Mouse (Mus musculus) testis, adult 2 months (tissue): ENCODE results near the gene Tinag.

ENCODE experiments used
- CTCF ChIP-seq: fragments of 200-500 bp; IDR thresholded peaks from 2 replicates; pipeline ENCODE4 v1.5.1; 2012; ENCODE audit warnings: low read depth, mild to moderate bottlenecking, inconsistent platforms, low read length, moderate library complexity; ENCODE audit not compliant: control insufficient read depth, insufficient read depth, insufficient replicate concordance
- POLR2A ChIP-seq: fragments of 200-500 bp; IDR thresholded peaks from 2 replicates; pipeline ENCODE4 v1.6.1; 2012; ENCODE audit warnings: low read depth, mild to moderate bottlenecking, inconsistent platforms, low read length, moderate library complexity; ENCODE audit not compliant: control insufficient read depth

DNA sequence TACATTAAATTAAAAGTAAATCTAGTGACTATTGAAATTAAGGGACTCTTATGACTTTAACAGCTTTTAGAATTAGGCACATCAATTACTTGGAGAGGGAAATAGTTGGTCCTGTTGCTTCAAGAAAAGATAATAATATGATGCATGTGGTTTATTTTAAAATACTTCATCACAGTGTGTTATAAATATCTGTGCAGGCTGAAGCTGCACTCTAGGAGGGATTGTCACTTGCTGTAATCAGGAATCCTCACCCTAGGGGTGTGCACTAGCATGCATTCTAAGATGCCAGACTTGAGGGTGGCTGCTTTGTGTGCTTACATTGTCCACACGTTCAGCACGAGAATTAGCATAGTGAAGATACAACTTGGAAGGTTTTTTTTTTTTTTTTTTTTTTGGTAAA, 10.2 kb downstream of the Tinag start:
- no peak for TF ChIP-seq CTCF
- no peak for TF ChIP-seq POLR2A
